Mouse (Mus musculus) testis, adult 2 months (tissue): ENCODE measurements around the gene Dxo.
"Not testable (repeated sequence)": the region's sequence is repeated elsewhere in the genome, so short reads cannot be mapped to it uniquely, and the experiment has no call there.

Experiments
- CTCF ChIP-seq: fragments of 200-500 bp; IDR thresholded peaks from 2 replicates; pipeline ENCODE4 v1.5.1; 2012; ENCODE audit warnings: low read depth, mild to moderate bottlenecking, inconsistent platforms, low read length, moderate library complexity; ENCODE audit not compliant: control insufficient read depth, insufficient read depth, insufficient replicate concordance
- POLR2A ChIP-seq: fragments of 200-500 bp; IDR thresholded peaks from 2 replicates; pipeline ENCODE4 v1.6.1; 2012; ENCODE audit warnings: low read depth, mild to moderate bottlenecking, inconsistent platforms, low read length, moderate library complexity; ENCODE audit not compliant: control insufficient read depth

DNA sequence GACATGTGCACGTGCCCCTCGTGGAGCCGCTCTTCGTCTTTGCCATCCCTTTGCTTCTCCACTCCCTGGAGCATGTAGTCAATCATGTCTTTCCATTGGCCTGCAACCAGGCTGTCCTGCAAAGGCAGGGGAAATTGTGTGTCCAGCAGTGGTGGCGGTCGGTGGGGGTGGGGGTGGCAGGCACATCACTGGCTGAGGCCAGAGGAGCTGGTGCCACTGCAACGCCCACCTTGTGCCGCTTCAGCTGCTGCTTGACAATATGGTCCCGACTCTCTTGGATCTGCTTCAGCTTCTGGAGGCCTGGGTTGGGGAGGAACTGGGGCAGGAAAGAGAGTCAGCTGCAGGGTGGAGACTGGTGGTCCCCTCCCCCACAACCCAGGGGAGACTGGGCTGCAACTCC is 34.1 kb upstream of the Dxo start:
- not testable (repeated sequence) for TF ChIP-seq CTCF, POLR2A
